Mouse (Mus musculus) bone marrow macrophage, adult 2 months (primary cell): Measurements from ENCODE around the gene Peg10. TPM values are rescaled to one million over a fixed set of nuclear protein-coding genes. Genes with fewer than 3 reads are reported as not detected.

Experiments used
- H3K27ac ChIP-seq: 2 replicates; pipeline ENCODE4 v1.5.1; 2012; ENCODE audit warnings: low read depth, low read length; ENCODE audit not compliant: insufficient read depth
- H3K4me1 ChIP-seq: 2 replicates; pipeline ENCODE4 v1.6.1; 2012; ENCODE audit warnings: low read length; ENCODE audit not compliant: control insufficient read depth, insufficient read depth
- H3K4me3 ChIP-seq: 2 replicates; pipeline ENCODE4 v1.5.1; 2012; ENCODE audit warnings: mild to moderate bottlenecking, low read length, moderate library complexity; ENCODE audit not compliant: insufficient read depth
- CTCF ChIP-seq: IDR thresholded peaks from 2 replicates; pipeline ENCODE4 v1.5.1; 2012; ENCODE audit warnings: low read depth, mild to moderate bottlenecking, low read length, moderate library complexity
- POLR2A ChIP-seq: IDR thresholded peaks from 2 replicates; pipeline ENCODE4 v1.6.1; 2012; ENCODE audit warnings: mild to moderate bottlenecking, low read depth, low read length, borderline replicate concordance
- polyA plus RNA-seq: library from polyadenylated mRNA; stranded (reverse); fragments of >200 nt; gene quantifications from 2 replicates; pipeline ENCODE4 v1.2.4, GENCODE M21; 2012; ENCODE audit not compliant: missing spikeins, insufficient read depth, insufficient read length

The Peg10 gene
- polyA plus RNA-seq, 1 experiment = 0.13 TPM

GRCm38 (mm10) chr6:4806981-4807380 lies 59.9 kb downstream of the Peg10 start:
- peaks cover 9% of the 10 kb centered on the region for H3K4me1 ChIP-seq
- TF ChIP-seq POLR2A (no peak), CTCF (no peak)
- H3K27ac ChIP-seq = no peak overlapping the region
- no peak overlapping the region for H3K4me3 ChIP-seq

Other genes with a start within 250 kb of the Peg10 start
- gene Col1a2, start 242.5 kb upstream of the Peg10 start, polyA plus RNA-seq = 10.9 and 13.1 TPM in 2 replicates
- gene Casd1, start 146.5 kb upstream of the Peg10 start, polyA plus RNA-seq = 22.1 and 22.7 TPM in 2 replicates
- gene Sgce, start 99 bp upstream of the Peg10 start, polyA plus RNA-seq = 0.44 and 1.1 TPM in 2 replicates
- gene Ppp1r9a, start 155.6 kb downstream of the Peg10 start, polyA plus RNA-seq = 2.0 and 2.6 TPM in 2 replicates